Mouse (Mus musculus) embryonic facial prominence, embryonic 14.5 days (tissue): ENCODE results near the gene Rapgef4. TPM values are rescaled to one million over a fixed set of nuclear protein-coding genes. Genes with fewer than 3 reads are reported as not detected.

Source experiments
- ATAC-seq: fragments of 200-750 bp; cut with Nextera tagmentation; 2 replicates; pipeline ENCODE4 v1.8.0; 2017; ENCODE audit warnings: low read depth, moderate number of reproducible peaks, moderate TSS enrichment
- DNase-seq: peaks from one replicate; pipeline ENCODE4 v3.0.0-alpha.2; 2015; ENCODE audit warnings: low spot score
- H3K27ac ChIP-seq: fragments of 300-500 bp; sonication (generic); replicated peaks from 2 replicates; pipeline ENCODE4 v1.5.1; 2014; ENCODE audit warnings: low read depth, mild to moderate bottlenecking, low read length, moderate library complexity
- H3K27me3 ChIP-seq: fragments of 300-500 bp; sonication (generic); replicated peaks from 2 replicates; pipeline ENCODE4 v1.6.1; 2014; ENCODE audit warnings: low read length; ENCODE audit not compliant: control insufficient read depth, insufficient read depth
- H3K36me3 ChIP-seq: fragments of 300-500 bp; sonication (generic); 2 replicates; pipeline ENCODE4 v1.6.1; 2014; ENCODE audit warnings: low read length, mixed read lengths; ENCODE audit not compliant: control insufficient read depth, insufficient read depth
- H3K4me1 ChIP-seq: fragments of 300-500 bp; sonication (generic); 2 replicates; pipeline ENCODE4 v1.6.1; 2014; ENCODE audit warnings: antibody characterized with exemption, low read length; ENCODE audit not compliant: control insufficient read depth, insufficient read depth
- H3K4me2 ChIP-seq: fragments of 300-500 bp; sonication (generic); 2 replicates; pipeline ENCODE4 v1.6.1; 2014; ENCODE audit warnings: low read depth, mild to moderate bottlenecking, low read length, moderate library complexity, mixed read lengths
- H3K4me3 ChIP-seq: fragments of 300-500 bp; sonication (generic); 2 replicates; pipeline ENCODE4 v1.5.1; 2014; ENCODE audit warnings: low read depth, mild to moderate bottlenecking, low read length
- H3K9ac ChIP-seq: fragments of 300-500 bp; sonication (generic); 2 replicates; pipeline ENCODE4 v1.6.1; 2014; ENCODE audit warnings: low read depth, mild to moderate bottlenecking, low read length, moderate library complexity, mixed read lengths
- H3K9me3 ChIP-seq: fragments of 300-500 bp; sonication (generic); 2 replicates; pipeline ENCODE4 v1.6.1; 2016; ENCODE audit warnings: low read length; ENCODE audit not compliant: control insufficient read depth
- WGBS: fragments of 180-500 bp; shearing (Covaris S2); extraction: QIAGEN DNeasy Blood & Tissue Kit; methylation state at CpG from one replicate; pipeline ENCODE4 v1.1.7; 2014; 5-methylcytosine and 5-hydroxymethylcytosine counted together
- polyA plus RNA-seq: library from polyadenylated mRNA; unstranded; fragments of >200 nt; fragmentation: Nextera tagmentation; extraction: Ambion mirVana; gene quantifications from 2 replicates; pipeline ENCODE4 v1.2.1, GENCODE M21; 2014

The Rapgef4 gene
- polyA plus RNA-seq, 1 experiment from 2014 or later: 2.6 TPM

DNA sequence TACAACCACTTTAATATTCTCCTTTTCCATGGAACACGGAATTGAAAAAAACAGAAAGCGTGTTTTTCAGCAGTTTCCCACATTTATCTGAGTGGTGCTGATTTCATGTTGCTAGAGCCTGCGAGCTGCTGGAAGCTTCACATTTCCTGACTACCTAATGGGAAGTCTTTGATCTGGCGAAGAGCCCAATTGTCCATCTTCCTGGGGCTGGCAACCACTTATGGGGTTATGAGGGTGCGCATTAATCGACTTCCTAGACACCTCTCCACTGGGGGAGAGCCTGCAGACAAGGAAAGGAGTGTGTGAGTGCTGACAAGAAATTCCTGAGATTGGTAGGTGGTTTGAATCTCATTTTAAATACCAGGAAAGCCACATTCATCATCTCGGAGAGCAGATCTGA, 135.1 kb downstream of the Rapgef4 start:
- no peak overlapping the region for H3K4me3 ChIP-seq

DNA sequence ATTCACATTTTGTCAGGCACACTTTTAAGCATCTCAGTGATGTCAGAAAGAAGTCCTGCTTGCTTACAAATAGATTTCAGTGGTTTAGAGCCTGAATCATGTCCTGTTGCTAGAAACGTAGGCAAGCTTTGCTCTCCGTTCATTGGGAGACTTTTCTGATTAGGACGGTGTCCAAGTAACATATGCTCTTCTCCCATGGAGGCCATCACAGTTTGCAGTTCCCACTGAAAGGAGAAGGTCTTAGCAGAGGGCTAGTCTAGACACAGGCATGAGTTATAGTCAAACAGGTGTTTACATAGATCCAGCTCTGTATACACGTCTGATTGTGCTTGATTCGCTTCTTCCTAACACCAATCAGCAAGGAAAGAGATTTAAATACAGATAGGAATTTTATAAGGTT, 135.7 kb downstream of the Rapgef4 start:
- WGBS: 60% methylated on average over 5 of the region's 5 CpGs
- H3K4me2 ChIP-seq: no peak overlapping the region
- H3K9ac ChIP-seq: no peak overlapping the region
- no peaks in the 10 kb centered on the region for H3K9me3 ChIP-seq
- H3K27ac ChIP-seq: no peak overlapping the region
- H3K4me1 ChIP-seq: no peaks in the 10 kb centered on the region; the same call in 1 of the 2 replicates
- H3K27me3 ChIP-seq: no peaks in the 10 kb centered on the region
- H3K36me3 ChIP-seq: no peaks in the 10 kb centered on the region
- ATAC-seq (no peak), DNase-seq (no peak)
- no peak overlapping the region for H3K4me3 ChIP-seq

More for the DNA sequence above, 135.1 kb downstream of the Rapgef4 start:
- no peak for DNase-seq
- H3K27me3 ChIP-seq: no peaks in the 10 kb centered on the region
- no peak overlapping the region for H3K4me2 ChIP-seq
- H3K9ac ChIP-seq: no peak overlapping the region
- no peak for ATAC-seq
- no peaks in the 10 kb centered on the region for H3K9me3 ChIP-seq
- H3K27ac ChIP-seq: no peak overlapping the region
- WGBS: 48% methylated on average over 7 of the region's 7 CpGs
- no peaks in the 10 kb centered on the region for H3K36me3 ChIP-seq
- H3K4me1 ChIP-seq: no peaks in the 10 kb centered on the region; the same call in 1 of the 2 replicates

DNA sequence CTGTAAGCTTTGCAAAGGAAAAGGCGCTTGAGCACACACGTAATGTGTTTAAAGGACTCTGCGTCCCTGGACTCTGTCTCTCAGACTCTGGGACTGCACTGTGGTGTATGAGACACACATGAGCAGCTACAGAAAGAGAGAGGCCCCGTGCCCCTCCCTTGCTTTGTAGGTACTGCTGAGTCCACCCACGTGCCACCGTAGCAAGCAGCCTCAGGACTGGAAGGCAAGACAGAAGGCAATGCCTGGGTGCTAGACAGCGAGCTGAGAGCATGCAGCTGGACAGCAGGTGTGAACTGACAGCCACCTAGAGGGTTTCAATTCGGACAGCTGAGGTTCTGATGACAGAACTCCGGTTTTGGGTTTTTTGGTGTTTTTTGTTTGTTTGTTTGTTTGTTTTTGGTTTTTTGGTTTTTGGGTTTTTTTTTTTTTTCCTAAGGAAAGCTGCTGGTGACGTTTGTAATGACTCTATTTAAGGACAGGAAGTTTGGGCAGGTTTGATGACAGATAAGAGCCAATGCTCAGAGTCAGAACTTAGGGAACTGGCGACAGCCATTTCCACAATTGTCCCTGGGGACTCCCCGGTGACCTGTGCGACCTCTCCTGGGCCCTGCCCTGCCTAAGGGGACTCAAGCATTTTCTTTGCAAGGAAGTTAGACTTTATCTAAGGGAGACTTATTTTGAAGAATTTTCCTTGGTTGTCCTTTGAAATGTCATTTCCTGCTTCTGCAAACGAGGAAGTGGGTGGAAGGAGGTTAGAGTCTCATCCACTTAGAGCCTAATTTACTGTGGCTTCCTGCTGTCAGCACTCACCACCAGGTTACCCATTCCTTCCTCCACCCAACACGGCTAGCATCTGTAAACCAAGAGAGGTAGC, 136.3 kb downstream of the Rapgef4 start:
- no peaks in the 10 kb centered on the region for H3K27me3 ChIP-seq
- 37% methylated on average over 15 of the region's 15 CpGs for WGBS
- no peaks in the 10 kb centered on the region for H3K9me3 ChIP-seq
- no peak overlapping the region for H3K4me3 ChIP-seq
- H3K36me3 ChIP-seq: no peaks in the 10 kb centered on the region
- no peak for DNase-seq
- H3K27ac ChIP-seq: no peak overlapping the region
- no peak overlapping the region for H3K9ac ChIP-seq
- no peak for ATAC-seq
- no peaks in the 10 kb centered on the region; the same call in 1 of the 2 replicates for H3K4me1 ChIP-seq
- H3K4me2 ChIP-seq: no peak overlapping the region

DNA sequence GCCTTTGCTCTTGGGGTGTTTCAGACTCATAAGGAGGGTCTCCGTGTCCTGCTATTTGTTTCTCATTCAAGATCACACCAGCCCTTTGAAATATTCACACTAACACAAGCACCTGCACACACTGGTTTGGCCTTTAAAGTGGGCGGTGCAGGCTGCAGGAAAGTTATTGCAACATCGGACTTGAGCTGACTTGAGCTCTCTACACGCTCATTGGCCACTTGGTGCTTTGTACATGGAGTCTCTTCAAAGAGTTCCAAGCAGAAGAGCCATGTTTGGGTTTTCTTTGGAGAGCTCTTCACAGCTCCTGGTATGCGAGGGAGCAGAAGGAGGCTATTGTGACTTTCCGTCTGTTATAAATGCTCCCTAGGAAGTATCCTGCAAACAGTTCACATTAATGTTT, 139.2 kb downstream of the Rapgef4 start:
- H3K27me3 ChIP-seq: no peaks in the 10 kb centered on the region
- no peaks in the 10 kb centered on the region for H3K36me3 ChIP-seq
- 76% methylated on average over 6 of the region's 6 CpGs for WGBS
- no peaks in the 10 kb centered on the region for H3K9me3 ChIP-seq
- H3K9ac ChIP-seq: no peak overlapping the region
- peaks cover 3% of the 10 kb centered on the region; the same call in 1 of the 2 replicates for H3K4me1 ChIP-seq
- H3K4me3 ChIP-seq: no peak overlapping the region
- no peak for DNase-seq
- no peak for ATAC-seq
- no peak overlapping the region for H3K27ac ChIP-seq
- no peak overlapping the region for H3K4me2 ChIP-seq

GRCm38 (mm10) chr2:72122410-72123223, 141.6 kb downstream of the Rapgef4 start:
- Histone ChIP-seq H3K4me3 (no peak overlapping the region), H3K36me3 (no peaks in the 10 kb centered on the region), H3K27me3 (no peaks in the 10 kb centered on the region), H3K9ac (no peak overlapping the region), H3K9me3 (no peaks in the 10 kb centered on the region), H3K4me2 (no peak overlapping the region), H3K4me1 (peaks cover 3% of the 10 kb centered on the region; the same call in 1 of the 2 replicates), H3K27ac (no peak overlapping the region)
- ATAC-seq (no peak), DNase-seq (peak; percentile 15)
- 87% methylated on average over 14 of the region's 14 CpGs for WGBS

- H3K27ac ChIP-seq: no peak overlapping the region
- no peaks in the 10 kb centered on the region for H3K36me3 ChIP-seq
- H3K4me3 ChIP-seq: no peak overlapping the region
- 33% methylated on average over 5 of the region's 5 CpGs for WGBS
- H3K4me1 ChIP-seq: peaks cover 3% of the 10 kb centered on the region; the same call in 1 of the 2 replicates
- DNase-seq (peak; percentile 26), ATAC-seq (no peak)
- no peak overlapping the region for H3K4me2 ChIP-seq
- H3K27me3 ChIP-seq: no peaks in the 10 kb centered on the region
- no peak overlapping the region for H3K9ac ChIP-seq
- H3K9me3 ChIP-seq: no peaks in the 10 kb centered on the region
These were observed 142.8 kb downstream of the Rapgef4 start for GRCm38 (mm10) chr2:72123851-72124250.

GRCm38 (mm10) chr2:72125786-72126185, 144.7 kb downstream of the Rapgef4 start:
- 70% methylated on average over 3 of the region's 3 CpGs for WGBS
- Histone ChIP-seq H3K27ac (no peak overlapping the region), H3K36me3 (no peaks in the 10 kb centered on the region), H3K9ac (no peak overlapping the region), H3K9me3 (no peaks in the 10 kb centered on the region), H3K27me3 (no peaks in the 10 kb centered on the region), H3K4me1 (peaks cover 3% of the 10 kb centered on the region; the same call in 1 of the 2 replicates), H3K4me2 (no peak overlapping the region), H3K4me3 (no peak overlapping the region)
- ATAC-seq: no peak
- DNase-seq: no peak

GRCm38 (mm10) chr2:72126411-72126810, 145.4 kb downstream of the Rapgef4 start:
- DNase-seq: no peak
- Histone ChIP-seq H3K4me1 (peaks cover 3% of the 10 kb centered on the region; the same call in 1 of the 2 replicates), H3K27me3 (no peaks in the 10 kb centered on the region), H3K4me2 (no peak overlapping the region), H3K9me3 (no peaks in the 10 kb centered on the region), H3K36me3 (no peaks in the 10 kb centered on the region), H3K4me3 (no peak overlapping the region), H3K9ac (no peak overlapping the region), H3K27ac (no peak overlapping the region)
- 87% methylated on average over 2 of the region's 2 CpGs for WGBS
- no peak for ATAC-seq
